Mouse (Mus musculus): ENCODE measurements around the gene Otulin. TPM values are rescaled to one million over a fixed set of nuclear protein-coding genes. Genes with fewer than 3 reads are reported as not detected.
A peak's percentile ranks its signal among the peaks of the same experiment; 100 is the strongest.

Otulin gene
- polyA plus RNA-seq, 2 experiments: 14.6 to 24.1 TPM

- 68% methylated on average over 1 of the region's 1 CpGs for WGBS (ENCODE audit: insufficient replicate concordance)
- Histone ChIP-seq H3K27me3 (ENCODE audit: control insufficient read depth, insufficient read depth, low read length) (no peaks in the 10 kb centered on the region), H3K9ac (replicated peaks) (no peak overlapping the region; the same call in 1 of the 2 replicates), H3K36me3 (replicated peaks; ENCODE audit: control insufficient read depth, insufficient read depth, low read depth) (peaks cover 6% of the 10 kb centered on the region; the same call in 1 of the 2 replicates), H3K4me2 (ENCODE audit: low read depth) (no peak overlapping the region; the same call in 1 of the 2 replicates), H3K27ac (no peak overlapping the region), H3K4me3 (ENCODE audit: insufficient read depth in 1 of 2, low read depth in 2 of 2, low read length in 2 of 2) (no peak overlapping the region), H3K4me1 (replicated peaks; ENCODE audit: control insufficient read depth in 2 of 2, insufficient read depth in 2 of 2, low read length in 1 of 2) (peaks cover 22 to 31% of the 10 kb centered on the region in 2 experiments), H3K9me3 (ENCODE audit: control insufficient read depth, low read length) (no peaks in the 10 kb centered on the region)
- ATAC-seq (ENCODE audit: insufficient read depth) (no peak), DNase-seq (ENCODE audit: low read depth in 3 of 3, low spot score in 3 of 3) (no peak)
- TF ChIP-seq CTCF (IDR thresholded peaks at IDR 0.05; ENCODE audit: low read depth) (no peak), EP300 (IDR thresholded peaks at IDR 0.05; ENCODE audit: low read depth) (no peak)
Observed at GRCm38 (mm10) chr15:27626314-27626713, 4.2 kb downstream of the Otulin start.

- TF ChIP-seq EP300 (IDR thresholded peaks at IDR 0.05; ENCODE audit: low read depth) (no peak), CTCF (IDR thresholded peaks at IDR 0.05; ENCODE audit: low read depth) (no peak)
- H3K4me2 ChIP-seq (ENCODE audit: low read depth): peak overlapping the region; percentile 13; the same call in 1 of the 2 replicates
- peaks cover 18 to 29% of the 10 kb centered on the region in 2 experiments for H3K4me1 ChIP-seq (replicated peaks; ENCODE audit: control insufficient read depth in 2 of 2, insufficient read depth in 2 of 2, low read length in 1 of 2)
- ATAC-seq (ENCODE audit: insufficient read depth) (no peak), DNase-seq (ENCODE audit: low read depth in 3 of 3, low spot score in 3 of 3) (no peak)
- peaks cover 6% of the 10 kb centered on the region for H3K36me3 ChIP-seq (replicated peaks; ENCODE audit: control insufficient read depth, insufficient read depth, low read depth)
- H3K9ac ChIP-seq (replicated peaks): peak overlapping the region; percentile 15; the same call in 1 of the 2 replicates
- H3K27me3 ChIP-seq (ENCODE audit: control insufficient read depth, insufficient read depth, low read length): no peaks in the 10 kb centered on the region
- WGBS (ENCODE audit: insufficient replicate concordance): 49% methylated on average over 10 of the region's 10 CpGs
- no peak overlapping the region for H3K4me3 ChIP-seq (ENCODE audit: insufficient read depth in 1 of 2, low read depth in 2 of 2, low read length in 2 of 2)
- no peaks in the 10 kb centered on the region for H3K9me3 ChIP-seq (ENCODE audit: control insufficient read depth, low read length)
- no peak overlapping the region for H3K27ac ChIP-seq
Observed at GRCm38 (mm10) chr15:27625890-27626255, 4.6 kb downstream of the Otulin start.

GRCm38 (mm10) chr15:27625014-27625889 is 5.2 kb downstream of the Otulin start:
- Histone ChIP-seq H3K9ac (replicated peaks) (no peak overlapping the region), H3K9me3 (ENCODE audit: control insufficient read depth, low read length) (no peaks in the 10 kb centered on the region), H3K4me1 (replicated peaks; ENCODE audit: control insufficient read depth in 2 of 2, insufficient read depth in 2 of 2, low read length in 1 of 2) (peaks cover 18 to 30% of the 10 kb centered on the region in 2 experiments), H3K4me3 (ENCODE audit: insufficient read depth in 1 of 2, low read depth in 2 of 2, low read length in 2 of 2) (no peak overlapping the region), H3K4me2 (ENCODE audit: low read depth) (peak overlapping the region; percentile 13; the same call in 1 of the 2 replicates), H3K27ac (no peak overlapping the region), H3K27me3 (ENCODE audit: control insufficient read depth, insufficient read depth, low read length) (no peaks in the 10 kb centered on the region), H3K36me3 (replicated peaks; ENCODE audit: control insufficient read depth, insufficient read depth, low read depth) (peaks cover 9% of the 10 kb centered on the region)
- TF ChIP-seq CTCF (IDR thresholded peaks at IDR 0.05; ENCODE audit: low read depth) (no peak), EP300 (IDR thresholded peaks at IDR 0.05; ENCODE audit: low read depth) (no peak)
- DNase-seq (ENCODE audit: low read depth in 3 of 3, low spot score in 3 of 3) (no peak), ATAC-seq (ENCODE audit: insufficient read depth) (no peak)
- whole genome bisulfite sequencing (ENCODE audit: insufficient replicate concordance): 31% methylated on average over 13 of the region's 13 CpGs

GRCm38 (mm10) chr15:27623286-27623685 is 7.2 kb downstream of the Otulin start:
- peaks cover 9 to 36% of the 10 kb centered on the region in 2 experiments for H3K4me1 ChIP-seq (replicated peaks; ENCODE audit: control insufficient read depth in 2 of 2, insufficient read depth in 2 of 2, low read length in 1 of 2)

GRCm38 (mm10) chr15:27620475-27621185 is 9.9 kb downstream of the Otulin start:
- H3K36me3 ChIP-seq (replicated peaks; ENCODE audit: control insufficient read depth, insufficient read depth, low read depth): peaks cover 31% of the 10 kb centered on the region
- no peaks in the 10 kb centered on the region for H3K27me3 ChIP-seq (ENCODE audit: control insufficient read depth, insufficient read depth, low read length)
- peaks cover 0 to 17% of the 10 kb centered on the region in 2 experiments for H3K4me1 ChIP-seq (replicated peaks; ENCODE audit: control insufficient read depth in 2 of 2, insufficient read depth in 2 of 2, low read length in 1 of 2)
- no peak for TF ChIP-seq EP300 (IDR thresholded peaks at IDR 0.05; ENCODE audit: low read depth)
- 0 out of 2 replicates have a peak, but pooled peaks have one; percentile 14 for TF ChIP-seq CTCF (IDR thresholded peaks at IDR 0.05; ENCODE audit: low read depth)
- DNase-seq (ENCODE audit: low read depth in 3 of 3, low spot score in 3 of 3) (no peak), ATAC-seq (ENCODE audit: insufficient read depth) (no peak)
- H3K9ac ChIP-seq (replicated peaks): no peak overlapping the region
- no peak overlapping the region for H3K4me3 ChIP-seq (ENCODE audit: insufficient read depth in 1 of 2, low read depth in 2 of 2, low read length in 2 of 2)
- no peak overlapping the region for H3K4me2 ChIP-seq (ENCODE audit: low read depth)
- no peaks in the 10 kb centered on the region for H3K9me3 ChIP-seq (ENCODE audit: control insufficient read depth, low read length)
- no peak overlapping the region for H3K27ac ChIP-seq
- WGBS (ENCODE audit: insufficient replicate concordance): 76% methylated on average over 6 of the region's 6 CpGs

More at GRCm38 (mm10) chr15:27623286-27623685, 7.2 kb downstream of the Otulin start:
- Histone ChIP-seq H3K9ac (replicated peaks) (no peak overlapping the region), H3K9me3 (ENCODE audit: control insufficient read depth, low read length) (no peaks in the 10 kb centered on the region), H3K27me3 (ENCODE audit: control insufficient read depth, insufficient read depth, low read length) (no peaks in the 10 kb centered on the region), H3K27ac (no peak overlapping the region), H3K4me2 (ENCODE audit: low read depth) (no peak overlapping the region), H3K36me3 (replicated peaks; ENCODE audit: control insufficient read depth, insufficient read depth, low read depth) (peaks cover 14% of the 10 kb centered on the region), H3K4me3 (ENCODE audit: insufficient read depth in 1 of 2, low read depth in 2 of 2, low read length in 2 of 2) (no peak overlapping the region)
- ATAC-seq (ENCODE audit: insufficient read depth) (no peak), DNase-seq (ENCODE audit: low read depth in 3 of 3, low spot score in 3 of 3) (no peak)
- 75% methylated on average over 6 of the region's 6 CpGs for WGBS (ENCODE audit: insufficient replicate concordance)
- TF ChIP-seq EP300 (IDR thresholded peaks at IDR 0.05; ENCODE audit: low read depth): no peak
- TF ChIP-seq CTCF (IDR thresholded peaks at IDR 0.05; ENCODE audit: low read depth): no peak

Data from liver, embryonic 14.5 days (tissue).